Mouse (Mus musculus) ES-E14 (cell line): Measurements from ENCODE around the gene Dexi.

ENCODE experiments used
- HCFC1 ChIP-seq: IDR thresholded peaks from 2 replicates; pipeline ENCODE4 v1.6.1; 2012; ENCODE audit warnings: low read length, inconsistent platforms, borderline replicate concordance; ENCODE audit not compliant: insufficient read depth
- MAFK ChIP-seq: IDR thresholded peaks from 2 replicates; pipeline ENCODE4 v1.6.1; 2014; ENCODE audit warnings: mild to moderate bottlenecking, low read depth, low read length, inconsistent platforms; ENCODE audit not compliant: insufficient read depth
- ZC3H11A ChIP-seq: IDR thresholded peaks from 2 replicates; pipeline ENCODE4 v1.6.1; 2012; ENCODE audit warnings: low read depth, mild to moderate bottlenecking, inconsistent platforms, low read length, borderline replicate concordance

- TF ChIP-seq HCFC1: no peak
- TF ChIP-seq ZC3H11A: no peak
- TF ChIP-seq MAFK: no peak
Measured at GRCm38 (mm10) chr16:10454583-10454974, 88.3 kb downstream of the Dexi start.
